Mouse (Mus musculus) cortical plate, adult 2 months (tissue): ENCODE results near the gene Slc35e3.

Experiments
- CTCF ChIP-seq: fragments of 200-500 bp; IDR thresholded peaks from 2 replicates; pipeline ENCODE4 v1.5.1; 2011; ENCODE audit warnings: mild to moderate bottlenecking, control low read depth, low read length; ENCODE audit not compliant: insufficient read depth; ENCODE audit errors: extremely low read depth
- POLR2A ChIP-seq: fragments of 200-500 bp; IDR thresholded peaks from 2 replicates; pipeline ENCODE4 v1.6.1; 2011; ENCODE audit warnings: mild to moderate bottlenecking, low read length, control low read depth; ENCODE audit not compliant: insufficient read depth; ENCODE audit errors: extremely low read depth

- TF ChIP-seq CTCF (no peak), POLR2A (no peak)
Measured at GRCm38 (mm10) chr10:117753711-117754608, 7.8 kb upstream of the Slc35e3 start.
